Mouse (Mus musculus): ENCODE results near the gene Vps36.

The Vps36 gene

DNA sequence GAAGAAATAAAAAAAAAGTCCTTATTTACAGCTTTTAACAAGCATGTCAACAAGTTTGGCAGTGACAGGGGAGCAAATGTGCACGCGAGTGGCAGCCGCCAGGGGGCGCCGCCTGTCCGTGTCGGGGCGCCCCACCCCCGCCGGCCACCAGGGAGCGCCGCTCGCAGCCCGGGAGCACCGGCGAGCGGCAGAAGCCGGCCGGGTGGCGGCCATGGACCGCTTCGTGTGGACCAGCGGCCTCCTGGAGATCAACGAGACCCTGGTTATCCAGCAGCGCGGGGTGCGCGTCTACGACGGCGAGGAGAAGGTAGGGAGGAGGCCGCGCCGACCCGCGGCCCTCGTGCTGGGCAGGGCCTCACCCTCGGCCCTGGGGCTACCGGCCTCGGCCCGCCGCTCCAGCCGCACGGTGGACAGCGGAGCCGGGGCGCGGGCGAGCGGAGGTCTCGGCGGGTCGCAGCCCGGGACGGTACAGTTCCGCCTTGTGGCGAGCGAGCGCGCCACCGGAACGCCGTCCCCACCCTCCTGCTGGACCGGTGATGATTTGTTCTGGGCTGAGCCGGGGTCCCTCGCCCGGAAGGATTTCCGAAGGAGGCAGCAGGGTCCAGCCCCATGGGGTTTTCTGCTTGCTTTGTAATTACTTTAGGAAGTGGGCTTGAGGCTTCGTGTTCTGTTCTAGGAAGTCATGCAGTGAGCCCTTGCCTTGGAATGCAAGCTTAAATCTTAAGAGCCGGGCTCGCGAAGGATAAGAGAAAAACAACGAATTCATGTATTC is at the start of gene Vps36:
TSS of gene Vps36 (plus strand) at position 150 of the 772 bp plus-strand sequence.
- DNase-seq (ENCODE audit: low spot score) = peak; percentile 93

- DNase-seq (ENCODE audit: low spot score) = no peak
These were observed 48.7 kb upstream of the Vps36 start for GRCm38 (mm10) chr8:22143764-22144491.

DNA sequence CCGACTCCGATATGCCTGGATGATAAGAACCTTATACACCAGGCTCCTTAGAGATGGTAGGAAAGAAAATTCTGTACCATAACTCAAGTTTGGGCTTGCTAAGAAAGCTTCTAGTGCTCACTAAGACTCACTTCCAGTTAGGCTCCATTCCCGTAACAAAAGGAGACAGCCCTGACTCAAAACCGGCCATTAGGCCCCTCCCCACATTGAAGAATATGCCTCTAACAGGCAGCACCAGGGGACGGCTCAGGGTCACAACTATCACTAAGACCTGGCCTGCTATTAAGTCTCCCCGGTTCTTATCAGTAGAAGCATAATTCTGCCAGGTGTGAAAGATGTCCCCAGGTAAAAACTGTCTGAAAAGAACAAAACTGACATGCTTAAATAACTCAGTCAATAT is 46.8 kb upstream of the Vps36 start:
- DNase-seq (ENCODE audit: low spot score) = no peak

DNA sequence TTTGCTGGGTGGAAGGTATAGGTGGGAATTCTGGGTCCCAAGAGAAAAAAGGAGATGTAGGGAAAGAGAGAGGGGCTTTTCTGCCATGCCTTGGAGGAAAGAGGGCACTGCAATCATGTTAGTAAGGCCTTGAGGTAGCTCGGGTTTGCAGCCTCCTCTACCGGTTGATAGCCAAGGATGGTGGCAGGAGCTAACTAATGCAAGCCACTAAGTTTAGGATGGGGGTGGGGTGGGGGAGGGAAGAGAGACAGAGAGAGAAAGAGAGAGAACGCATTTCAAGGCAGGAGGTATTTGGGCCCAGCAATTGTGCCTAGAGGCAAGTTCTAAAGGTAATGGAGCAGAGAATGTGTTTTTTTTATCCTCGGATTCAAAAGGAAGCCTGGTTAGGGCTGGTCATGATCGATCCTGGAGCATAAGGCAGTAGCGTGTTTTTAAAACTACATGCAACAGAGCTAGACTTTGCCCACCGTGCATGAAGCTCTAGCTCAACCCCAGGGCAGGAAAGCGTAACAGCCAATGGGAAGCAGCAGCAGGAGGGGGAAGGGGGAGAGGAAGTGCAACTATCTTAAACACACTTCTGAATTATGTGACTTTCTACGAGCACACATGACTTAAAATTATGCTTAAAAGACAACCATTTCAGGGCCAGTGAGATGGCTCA is 44.8 kb upstream of the Vps36 start:
- DNase-seq (ENCODE audit: low spot score) = no peak

- DNase-seq (ENCODE audit: low spot score) = no peak
These were observed 44.3 kb upstream of the Vps36 start for GRCm38 (mm10) chr8:22148367-22148740.

DNA sequence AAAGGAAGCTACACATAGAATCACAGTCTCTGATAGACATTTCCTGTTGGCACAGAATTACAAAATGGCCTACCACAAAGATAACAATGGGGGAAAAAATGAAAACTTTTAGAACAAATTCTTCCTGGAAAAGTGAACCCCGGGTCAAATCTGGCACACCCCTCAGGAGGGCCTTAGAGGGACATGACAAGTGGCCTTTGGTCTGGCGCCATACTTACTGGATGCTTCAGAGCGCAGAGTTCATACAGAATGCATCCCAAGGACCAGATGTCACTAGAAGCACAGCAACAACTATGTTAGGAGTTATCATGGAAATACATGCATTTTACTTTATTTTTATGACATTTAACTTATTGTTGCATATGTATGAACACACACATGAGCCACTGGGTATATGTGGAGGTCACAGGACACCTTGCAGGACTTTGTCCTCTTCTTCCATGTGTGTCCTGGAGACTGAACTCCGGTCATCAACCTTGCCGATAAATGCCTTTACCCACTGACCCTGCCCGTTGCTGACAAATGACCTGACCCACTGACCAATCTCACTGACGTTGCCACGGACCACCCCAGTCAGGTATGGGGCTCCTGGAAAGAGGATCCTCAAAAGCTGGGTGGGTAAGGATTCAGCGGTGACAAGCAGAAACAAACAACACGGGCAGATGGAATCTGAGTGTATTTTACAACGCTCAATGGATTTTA is 42.8 kb upstream of the Vps36 start:
- DNase-seq (ENCODE audit: low spot score) = no peak

- no peak for DNase-seq (ENCODE audit: low spot score)
These were observed 42.3 kb upstream of the Vps36 start for GRCm38 (mm10) chr8:22150345-22150663.

DNA sequence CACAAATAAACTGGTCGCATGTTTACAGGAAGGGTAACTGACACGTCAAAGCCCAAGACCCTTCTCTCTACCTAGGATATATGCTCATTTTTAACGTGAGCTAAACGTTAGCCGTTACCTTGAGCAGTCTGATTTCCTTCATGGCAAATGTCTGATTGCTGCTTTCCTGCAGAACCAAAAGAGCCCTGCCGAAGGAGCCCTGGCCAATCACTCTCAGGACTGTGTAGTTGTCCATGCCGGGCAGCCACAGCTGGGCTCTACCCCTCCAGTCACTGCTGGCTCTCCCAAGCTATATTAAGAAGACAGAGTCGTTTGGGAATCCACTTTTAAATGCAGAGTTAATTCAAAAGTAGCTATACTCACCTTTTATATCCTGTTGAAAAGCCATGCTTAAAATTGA is 30.4 kb upstream of the Vps36 start:
- DNase-seq (ENCODE audit: low spot score) = no peak

DNA sequence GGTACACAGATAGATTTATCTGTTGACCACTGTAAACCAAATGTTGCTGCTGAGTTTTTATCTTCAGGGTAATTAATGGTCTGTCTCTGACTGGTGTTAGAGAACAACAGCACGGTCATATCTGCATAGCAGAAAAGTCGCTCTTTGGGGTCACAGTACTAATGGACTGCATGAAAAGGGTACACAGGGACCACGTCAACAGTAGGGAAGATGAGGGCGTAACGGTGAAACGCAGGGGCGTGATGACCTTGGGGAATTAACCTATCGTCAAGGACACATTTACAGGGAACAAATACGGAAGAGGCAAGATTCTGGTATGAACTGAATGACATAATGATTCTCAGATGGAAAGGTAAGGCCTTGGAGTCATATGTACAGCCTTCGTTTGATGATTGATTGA is 28.2 kb upstream of the Vps36 start:
- DNase-seq (ENCODE audit: low spot score) = no peak

DNA sequence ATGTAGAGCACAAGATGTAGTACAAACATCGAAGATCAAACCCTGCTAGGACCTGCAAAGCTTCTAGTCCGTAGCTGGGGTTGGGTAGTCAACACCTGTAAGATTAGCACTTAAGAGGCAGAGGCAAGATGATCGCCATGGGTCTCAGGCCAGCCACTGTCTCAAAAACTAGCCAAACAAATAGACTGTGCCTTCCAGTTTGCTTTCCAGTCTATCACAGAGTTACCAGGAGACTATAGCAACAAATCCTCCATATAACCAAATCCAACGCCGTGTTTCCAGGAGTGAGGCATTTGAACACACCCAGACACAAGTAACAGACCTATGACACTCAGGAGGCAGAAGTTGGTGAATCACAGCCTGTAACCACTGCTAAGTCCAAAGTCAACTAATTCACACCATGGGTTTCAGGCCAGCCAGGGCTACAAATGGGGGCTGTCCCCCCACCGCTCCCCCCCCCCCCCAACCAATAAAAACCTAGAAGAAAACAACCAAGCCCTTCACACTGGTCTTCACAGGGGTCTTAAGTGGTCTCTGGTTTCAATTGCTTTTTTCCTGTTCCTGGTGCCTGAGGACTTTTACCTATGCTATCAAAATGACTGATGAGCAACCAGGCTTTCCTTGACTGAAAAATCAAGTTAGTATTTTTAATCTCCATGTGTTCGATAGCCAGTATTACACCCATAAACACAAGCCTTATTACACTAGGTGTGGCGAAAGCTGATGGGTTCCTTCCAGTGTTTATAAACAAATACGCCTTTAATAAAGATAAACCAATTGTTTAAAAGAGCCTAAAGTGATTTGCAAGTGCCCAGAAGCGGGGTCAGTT is 27.1 kb upstream of the Vps36 start:
- peak; percentile 5 for DNase-seq (ENCODE audit: low spot score)

DNA sequence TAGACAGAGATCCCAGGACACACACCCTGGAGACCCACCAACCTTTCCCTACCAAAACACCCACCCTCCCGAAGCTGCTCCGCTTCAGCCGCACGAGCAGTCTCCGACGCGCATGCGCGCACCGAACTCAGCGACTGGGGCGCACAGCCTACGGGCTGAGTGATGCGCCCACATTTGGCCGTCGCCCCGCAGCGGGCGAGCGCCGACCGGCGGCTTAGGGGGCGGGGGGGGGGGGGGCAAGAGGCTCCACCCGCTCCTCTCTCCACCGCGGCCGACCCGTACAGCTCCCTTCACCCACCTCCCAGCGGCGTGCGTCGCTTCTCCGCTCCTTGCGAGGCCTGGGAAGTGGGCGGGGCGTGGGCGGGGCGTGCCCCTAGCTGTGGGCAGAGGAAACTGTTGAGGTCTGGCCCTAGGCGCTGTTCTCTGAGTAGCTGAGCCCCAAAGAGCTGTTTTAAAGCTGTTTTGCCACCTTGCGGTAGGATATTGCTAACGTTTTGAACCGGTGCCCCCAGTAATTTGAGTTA is 26.5 kb upstream of the Vps36 start, which contains the start of gene Nek3:
TSS of gene Nek3 (minus strand) at position 356 of the 524 bp plus-strand sequence.
- DNase-seq (ENCODE audit: low spot score) = peak; percentile 92

DNA sequence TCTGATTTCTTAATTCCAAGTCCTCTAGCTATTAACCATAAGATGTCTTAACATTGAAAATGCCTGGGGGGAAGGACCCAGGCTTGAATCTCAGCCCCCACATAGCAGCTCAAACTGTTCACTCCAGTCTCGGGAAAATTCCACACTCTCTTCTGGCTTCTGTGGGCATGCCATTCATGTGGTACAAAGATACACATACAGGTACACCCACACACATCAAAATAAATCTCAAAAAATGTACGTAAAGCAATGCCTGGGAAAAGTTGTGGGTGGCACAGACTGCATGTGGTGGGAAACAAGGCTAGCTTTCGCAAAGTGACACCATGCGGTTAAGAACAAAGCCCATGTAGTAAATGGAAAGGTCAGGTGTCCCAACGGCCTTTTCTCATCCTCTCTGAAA is 23.4 kb upstream of the Vps36 start:
- no peak for DNase-seq (ENCODE audit: low spot score)

GRCm38 (mm10) chr8:22175966-22176365 is 16.6 kb upstream of the Vps36 start:
- no peak for DNase-seq (ENCODE audit: low spot score)

DNA sequence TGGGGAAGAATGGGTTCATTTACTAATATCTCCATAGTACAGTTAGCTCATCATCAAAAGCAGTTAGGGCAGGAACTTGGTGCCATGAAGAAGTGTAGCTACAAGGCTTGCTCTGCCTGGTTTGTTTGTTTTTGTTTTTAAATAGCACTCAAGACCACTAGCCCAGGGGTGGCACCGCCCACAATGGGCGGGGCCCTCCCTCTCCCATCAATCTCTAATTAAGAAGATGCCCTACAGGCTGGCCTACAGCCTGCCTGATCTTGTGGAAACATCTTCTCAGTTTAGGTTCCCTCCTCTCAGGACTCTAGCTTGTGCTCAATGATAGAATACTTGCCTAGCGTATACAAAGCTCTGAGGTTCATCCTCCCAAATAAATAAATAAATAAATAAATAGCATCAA is 7.7 kb upstream of the Vps36 start:
- peak; percentile 75 for DNase-seq (ENCODE audit: low spot score)

DNA sequence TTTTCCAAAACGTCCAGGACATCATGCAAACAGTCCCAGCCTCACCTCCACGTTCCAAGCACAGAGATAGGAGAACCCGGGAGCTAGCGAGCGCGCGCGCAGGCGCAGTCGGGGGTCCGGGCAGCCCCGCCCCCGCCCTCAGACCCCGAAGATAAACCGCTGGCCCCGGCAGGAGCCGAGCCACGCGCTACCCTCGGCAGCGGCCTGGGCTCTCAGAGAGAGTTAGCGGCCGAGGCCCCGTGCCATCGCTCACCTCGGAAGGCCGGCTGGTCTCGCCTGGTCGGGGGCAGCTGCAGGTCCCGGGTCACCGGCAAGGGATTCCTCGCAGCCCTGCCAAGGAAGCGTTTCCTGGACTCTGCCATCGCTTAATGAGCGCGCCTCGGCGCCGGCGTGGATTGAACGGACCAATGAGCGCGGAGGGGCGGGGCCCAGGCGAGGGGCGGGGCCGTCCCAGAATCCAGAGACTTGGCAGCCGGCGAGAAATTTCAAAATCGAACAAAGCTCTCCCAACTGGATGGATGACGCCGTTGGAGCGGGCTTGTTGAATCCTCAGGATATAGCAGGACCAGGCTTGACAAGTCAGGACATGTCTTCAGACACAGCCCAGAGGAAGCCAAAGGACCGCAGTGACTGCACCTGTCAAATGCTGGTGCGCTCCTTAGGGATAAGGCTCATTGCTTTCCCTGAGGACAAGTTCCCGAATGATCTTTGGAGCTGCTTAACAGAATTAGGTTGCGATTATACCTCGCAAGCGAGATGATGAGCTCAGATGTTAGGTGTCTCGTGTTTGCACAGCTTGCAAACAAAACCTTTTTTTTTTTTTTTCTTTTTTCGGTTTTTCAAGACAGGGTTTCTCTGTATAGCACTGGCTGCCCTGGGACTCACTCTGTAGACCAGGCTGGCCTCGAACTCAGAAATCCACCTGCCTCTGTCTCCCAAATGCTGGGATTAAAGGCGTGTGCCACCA is 6.9 kb upstream of the Vps36 start, which contains the start of gene Ckap2:
TSS of gene Ckap2 (minus strand) at position 389 of the 967 bp plus-strand sequence.
- peak; percentile 96 for DNase-seq (ENCODE audit: low spot score)

GRCm38 (mm10) chr8:22193432-22194010 is 912 bp downstream of the Vps36 start:
- no peak for DNase-seq (ENCODE audit: low spot score)

GRCm38 (mm10) chr8:22197914-22198313 is 5.3 kb downstream of the Vps36 start:
- DNase-seq (ENCODE audit: low spot score) = no peak

- peak; percentile 15 for DNase-seq (ENCODE audit: low spot score)
These were observed 6.9 kb downstream of the Vps36 start for GRCm38 (mm10) chr8:22199481-22199880.

DNA sequence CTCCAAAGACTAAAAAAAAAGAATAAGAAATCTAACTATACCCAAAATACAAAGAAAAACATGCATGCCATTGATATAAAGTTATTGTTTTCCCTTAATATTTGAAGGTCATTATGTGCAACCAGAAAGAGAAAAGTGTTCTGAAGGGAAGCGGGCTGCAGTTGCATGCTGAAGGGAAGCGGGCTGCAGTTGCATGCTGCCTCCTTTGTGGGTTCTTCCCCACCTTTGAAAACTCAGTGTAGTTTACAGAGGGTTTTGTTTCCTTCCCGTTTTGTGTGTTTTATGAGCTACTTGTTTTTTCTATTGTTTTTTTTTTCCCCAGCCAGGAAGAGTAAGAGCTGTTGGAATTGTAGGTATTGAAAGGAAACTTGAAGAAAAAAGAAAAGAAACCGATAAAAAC is 14.9 kb downstream of the Vps36 start:
- DNase-seq (ENCODE audit: low spot score) = no peak

DNA sequence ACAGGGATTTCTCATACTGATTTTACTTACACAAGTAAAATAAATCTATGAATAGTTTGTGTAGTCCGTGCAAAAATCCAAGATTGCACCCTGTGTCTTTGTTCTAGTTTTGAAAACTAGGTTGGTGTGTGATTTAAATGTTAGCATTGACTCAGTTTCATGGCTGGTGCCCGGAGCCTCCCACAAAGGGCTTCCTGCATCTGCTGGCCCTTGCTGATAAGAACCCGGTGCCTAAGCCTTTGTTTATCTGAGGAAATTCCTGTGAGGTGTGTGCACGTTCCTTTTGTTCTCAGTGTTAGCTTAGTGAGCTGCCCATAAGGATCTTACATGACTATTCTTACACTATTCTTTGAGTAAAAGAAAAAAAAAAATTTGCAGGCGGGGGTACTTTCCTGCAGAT is 16.4 kb downstream of the Vps36 start:
- no peak for DNase-seq (ENCODE audit: low spot score)
